Mouse (Mus musculus): ENCODE data around the gene Clpsl2.
A peak's percentile ranks its signal among the peaks of the same experiment; 100 is the strongest.
"Not testable (repeated sequence)": the region's sequence is repeated elsewhere in the genome, so short reads cannot be mapped to it uniquely, and the experiment has no call there.

Clpsl2 gene

GRCm38 (mm10) chr17:28521920-28522319 is 27.3 kb upstream of the Clpsl2 start:
- no peak for DNase-seq

GRCm38 (mm10) chr17:28522623-28523354 is 26.4 kb upstream of the Clpsl2 start:
- DNase-seq = peak; percentile 88

- no peak for DNase-seq
Measured at GRCm38 (mm10) chr17:28523355-28524008, 25.7 kb upstream of the Clpsl2 start.

GRCm38 (mm10) chr17:28524009-28524695 is 25.1 kb upstream of the Clpsl2 start:
- no peak for DNase-seq

GRCm38 (mm10) chr17:28524831-28525430 is 24.3 kb upstream of the Clpsl2 start:
- DNase-seq = no peak

- no peak for DNase-seq
Measured at GRCm38 (mm10) chr17:28527184-28528042, 21.8 kb upstream of the Clpsl2 start.

GRCm38 (mm10) chr17:28528043-28528351 is 21.2 kb upstream of the Clpsl2 start:
- DNase-seq = peak; percentile 86

GRCm38 (mm10) chr17:28529116-28529515 is 20.1 kb upstream of the Clpsl2 start:
- DNase-seq = no peak

- no peak for DNase-seq
Measured at GRCm38 (mm10) chr17:28530506-28530905, 18.7 kb upstream of the Clpsl2 start, which contains the start of gene Armc12. TSS of gene Armc12 (plus strand) at chr17:28530806.

- DNase-seq = peak; percentile 73
Measured at GRCm38 (mm10) chr17:28531946-28532345, 17.3 kb upstream of the Clpsl2 start.

GRCm38 (mm10) chr17:28532557-28532956 is 16.7 kb upstream of the Clpsl2 start:
- DNase-seq = no peak

- no peak for DNase-seq
Measured at GRCm38 (mm10) chr17:28533327-28533726, 15.9 kb upstream of the Clpsl2 start.

GRCm38 (mm10) chr17:28537881-28538280 is 11.3 kb upstream of the Clpsl2 start:
- DNase-seq = no peak

- DNase-seq = no peak
Measured at GRCm38 (mm10) chr17:28546925-28547324, 2.3 kb upstream of the Clpsl2 start.

GRCm38 (mm10) chr17:28548550-28548949 is 661 bp upstream of the Clpsl2 start:
- DNase-seq = no peak

- peak; percentile 80 for DNase-seq
Measured at GRCm38 (mm10) chr17:28553040-28553793, 4.0 kb downstream of the Clpsl2 start.

- not testable (repeated sequence) for DNase-seq
Measured at GRCm38 (mm10) chr17:28554021-28554420, 4.8 kb downstream of the Clpsl2 start.

- peak; percentile 88 for DNase-seq
Measured at GRCm38 (mm10) chr17:28556635-28557396, 7.6 kb downstream of the Clpsl2 start.

GRCm38 (mm10) chr17:28557772-28558171 is 8.6 kb downstream of the Clpsl2 start:
- DNase-seq = no peak

GRCm38 (mm10) chr17:28560598-28560997 is 11.4 kb downstream of the Clpsl2 start, which contains the start of gene Clps:
TSS of gene Clps (minus strand) at chr17:28560766.
- no peak for DNase-seq

GRCm38 (mm10) chr17:28561613-28562012 is 12.4 kb downstream of the Clpsl2 start:
- DNase-seq = no peak

Measured in retina, postnatal 1 day (tissue).